Mouse (Mus musculus) neural tube, embryonic 11.5 days (tissue): ENCODE results near the gene Crybb1. TPM values are rescaled to one million over a fixed set of nuclear protein-coding genes. Genes with fewer than 3 reads are reported as not detected.

ENCODE experiments used
- ATAC-seq: fragments of 200-750 bp; cut with Nextera tagmentation; 2 replicates; pipeline ENCODE4 v1.8.0; 2017; ENCODE audit warnings: moderate number of reproducible peaks, mild to moderate bottlenecking, moderate TSS enrichment, moderate library complexity; ENCODE audit not compliant: insufficient read depth, low FRiP score, low TSS enrichment
- DNase-seq: peaks from one replicate; pipeline ENCODE4 v3.0.0-alpha.2; 2015; ENCODE audit warnings: low spot score
- H3K27ac ChIP-seq: fragments of 300-500 bp; sonication (generic); 2 replicates; pipeline ENCODE4 v1.5.1; 2014; ENCODE audit warnings: low read depth, mild to moderate bottlenecking, low read length
- H3K27me3 ChIP-seq: fragments of 300-500 bp; sonication (generic); 2 replicates; pipeline ENCODE4 v1.6.1; 2014; ENCODE audit warnings: mild to moderate bottlenecking, low read length, mixed read lengths; ENCODE audit not compliant: control insufficient read depth, insufficient read depth
- H3K36me3 ChIP-seq: fragments of 300-500 bp; sonication (generic); 2 replicates; pipeline ENCODE4 v1.6.1; 2014; ENCODE audit warnings: mild to moderate bottlenecking, low read length, moderate library complexity, mixed read lengths; ENCODE audit not compliant: control insufficient read depth, insufficient read depth
- H3K4me1 ChIP-seq: fragments of 300-500 bp; sonication (generic); 2 replicates; pipeline ENCODE4 v1.6.1; 2014; ENCODE audit warnings: low read length, mixed read lengths; ENCODE audit not compliant: control insufficient read depth, insufficient read depth
- H3K4me2 ChIP-seq: fragments of 300-500 bp; sonication (generic); 2 replicates; pipeline ENCODE4 v1.6.1; 2014; ENCODE audit warnings: low read depth, mild to moderate bottlenecking, moderate library complexity
- H3K4me3 ChIP-seq: fragments of 300-500 bp; sonication (generic); 2 replicates; pipeline ENCODE4 v1.5.1; 2014; ENCODE audit warnings: low read depth, low read length
- H3K9ac ChIP-seq: fragments of 300-500 bp; sonication (generic); 2 replicates; pipeline ENCODE4 v1.6.1; 2014; ENCODE audit warnings: mild to moderate bottlenecking, low read length
- H3K9me3 ChIP-seq: fragments of 300-500 bp; sonication (generic); 2 replicates; pipeline ENCODE4 v1.6.1; 2016; ENCODE audit warnings: low read length; ENCODE audit not compliant: control insufficient read depth
- WGBS: fragments of 180-500 bp; shearing (Covaris S2); extraction: QIAGEN DNeasy Blood & Tissue Kit; methylation state at CpG from one replicate; pipeline ENCODE4 v1.1.7; 2014; 5-methylcytosine and 5-hydroxymethylcytosine counted together
- polyA plus RNA-seq: library from polyadenylated mRNA; unstranded; fragments of >200 nt; fragmentation: Nextera tagmentation; extraction: Ambion mirVana; gene quantifications from 2 replicates; pipeline ENCODE4 v1.2.1, GENCODE M21; 2014

The Crybb1 gene
- polyA plus RNA-seq, 1 experiment from 2014 or later: 0.90 TPM

DNA sequence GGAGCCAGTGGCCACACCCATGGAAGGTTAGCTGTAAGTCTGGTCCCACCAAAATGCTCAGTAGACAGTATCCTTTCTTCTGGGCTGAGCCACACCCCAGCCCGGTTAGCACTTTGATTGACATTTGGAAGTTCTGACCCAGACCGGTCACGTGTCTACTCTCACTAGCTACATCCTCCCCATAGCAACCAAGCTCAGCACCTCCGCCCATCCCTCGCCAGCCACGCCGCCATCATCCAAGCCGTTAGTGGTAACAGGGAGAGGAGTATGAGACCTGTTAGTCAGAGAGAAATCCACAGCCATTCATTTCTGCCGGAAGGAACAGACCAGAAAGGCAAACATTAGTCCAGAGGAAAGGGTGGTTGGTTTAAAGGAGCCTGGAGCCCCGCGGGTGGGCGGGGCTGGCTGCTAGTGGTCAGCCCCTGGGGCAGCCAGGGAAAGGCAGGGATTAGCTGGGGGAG lies 40.3 kb upstream of the Crybb1 start:
- Histone ChIP-seq H3K9me3 (no peaks in the 10 kb centered on the region), H3K4me3 (no peak overlapping the region), H3K27ac (peak overlapping the region; percentile 70; the same call in 1 of the 2 replicates), H3K4me1 (peaks cover 40% of the 10 kb centered on the region), H3K4me2 (no peak overlapping the region), H3K9ac (no peak overlapping the region), H3K36me3 (peaks cover 2% of the 10 kb centered on the region; the same call in 1 of the 2 replicates), H3K27me3 (no peaks in the 10 kb centered on the region)
- DNase-seq: peak; percentile 51
- 16% methylated on average over 12 of the region's 12 CpGs for WGBS
- ATAC-seq: 0 out of 2 replicates have a peak, but pooled peaks have one; percentile 5

DNA sequence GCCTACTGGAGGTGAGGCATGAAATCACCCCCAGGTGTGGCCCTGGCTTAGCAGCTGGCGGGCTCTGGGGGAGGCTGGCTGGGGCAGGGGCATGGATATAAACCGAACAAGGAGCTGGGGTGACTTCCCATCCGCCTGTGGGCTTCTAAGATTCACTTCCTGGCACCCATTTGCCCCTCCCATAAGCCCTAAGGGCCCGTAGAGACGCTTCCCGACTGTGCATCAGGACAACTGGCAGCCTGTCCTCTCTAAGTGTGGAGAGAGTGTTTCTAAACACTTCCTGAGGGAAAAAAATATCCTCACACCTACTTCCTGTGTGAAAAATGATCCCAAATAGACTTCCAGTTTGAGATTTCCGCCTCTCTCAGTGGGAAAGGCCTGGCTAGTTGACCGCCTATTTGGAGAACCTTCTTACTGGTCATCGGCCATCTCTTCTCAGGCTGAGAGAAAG lies 39.8 kb upstream of the Crybb1 start:
- peak overlapping the region; percentile 7; the same call in 1 of the 2 replicates for H3K9ac ChIP-seq
- H3K27me3 ChIP-seq: no peaks in the 10 kb centered on the region
- ATAC-seq (no peak), DNase-seq (peak; percentile 51)
- peaks cover 43% of the 10 kb centered on the region for H3K4me1 ChIP-seq
- peak overlapping the region; percentile 70 for H3K27ac ChIP-seq
- peaks cover 2% of the 10 kb centered on the region; the same call in 1 of the 2 replicates for H3K36me3 ChIP-seq
- no peaks in the 10 kb centered on the region for H3K9me3 ChIP-seq
- no peak overlapping the region; the same call in 1 of the 2 replicates for H3K4me2 ChIP-seq
- 37% methylated on average over 9 of the region's 9 CpGs for WGBS
- no peak overlapping the region for H3K4me3 ChIP-seq

DNA sequence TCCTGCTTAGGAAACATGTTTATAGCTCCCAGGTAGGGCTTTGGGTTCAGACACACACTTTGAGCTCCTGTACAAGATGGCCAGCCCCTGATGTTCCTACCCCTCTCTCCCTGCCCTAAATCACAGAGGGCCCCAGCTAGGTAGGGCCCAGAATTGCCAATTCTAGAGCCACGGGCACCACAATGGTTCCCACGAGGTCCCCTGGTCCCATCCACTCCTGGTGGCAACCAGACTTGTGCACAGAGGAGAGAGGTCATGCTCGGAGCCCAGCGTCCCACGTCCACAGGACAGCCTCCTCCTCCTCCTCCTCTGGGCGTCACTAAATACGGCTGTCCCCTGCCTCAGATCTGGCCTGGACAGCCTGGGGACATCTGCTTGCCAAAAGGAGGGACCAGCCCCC lies 39.3 kb upstream of the Crybb1 start:
- Histone ChIP-seq H3K9ac (no peak overlapping the region), H3K4me1 (peaks cover 46% of the 10 kb centered on the region)

DNA sequence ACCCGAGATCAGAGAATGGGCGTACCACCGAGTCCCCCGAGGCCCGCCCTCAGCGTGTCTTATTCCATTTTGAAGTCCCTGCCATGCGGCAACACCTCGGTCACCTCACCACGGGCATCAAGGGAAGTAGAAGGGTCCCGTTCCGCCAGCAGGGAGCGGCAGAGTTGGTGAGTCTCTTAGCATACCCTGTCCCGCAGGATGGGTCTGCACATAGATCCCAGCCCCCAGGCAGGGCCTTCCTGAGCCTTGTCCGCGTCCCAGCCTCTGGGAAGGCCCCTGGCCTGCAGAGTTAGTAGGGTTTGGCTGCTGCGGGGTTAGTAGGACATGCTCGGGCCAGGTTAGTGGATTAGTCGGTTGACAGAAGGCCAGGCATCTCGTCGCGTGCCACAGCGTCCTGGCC lies 38.6 kb upstream of the Crybb1 start:
- no peak for ATAC-seq
- Histone ChIP-seq H3K36me3 (peaks cover 8% of the 10 kb centered on the region; the same call in 1 of the 2 replicates), H3K9me3 (no peaks in the 10 kb centered on the region), H3K4me1 (peaks cover 46% of the 10 kb centered on the region), H3K27me3 (no peaks in the 10 kb centered on the region), H3K4me3 (no peak overlapping the region), H3K4me2 (no peak overlapping the region), H3K27ac (peak overlapping the region; percentile 70), H3K9ac (no peak overlapping the region; the same call in 1 of the 2 replicates)
- WGBS: 54% methylated on average over 22 of the region's 22 CpGs
- peak; percentile 30 for DNase-seq

More for the DNA sequence above, 39.3 kb upstream of the Crybb1 start:
- Histone ChIP-seq H3K9me3 (no peaks in the 10 kb centered on the region), H3K27me3 (no peaks in the 10 kb centered on the region), H3K4me3 (no peak overlapping the region), H3K27ac (peak overlapping the region; percentile 70), H3K4me2 (no peak overlapping the region), H3K36me3 (peaks cover 6% of the 10 kb centered on the region; the same call in 1 of the 2 replicates)
- WGBS: 65% methylated on average over 7 of the region's 7 CpGs
- ATAC-seq (no peak), DNase-seq (no peak)

DNA sequence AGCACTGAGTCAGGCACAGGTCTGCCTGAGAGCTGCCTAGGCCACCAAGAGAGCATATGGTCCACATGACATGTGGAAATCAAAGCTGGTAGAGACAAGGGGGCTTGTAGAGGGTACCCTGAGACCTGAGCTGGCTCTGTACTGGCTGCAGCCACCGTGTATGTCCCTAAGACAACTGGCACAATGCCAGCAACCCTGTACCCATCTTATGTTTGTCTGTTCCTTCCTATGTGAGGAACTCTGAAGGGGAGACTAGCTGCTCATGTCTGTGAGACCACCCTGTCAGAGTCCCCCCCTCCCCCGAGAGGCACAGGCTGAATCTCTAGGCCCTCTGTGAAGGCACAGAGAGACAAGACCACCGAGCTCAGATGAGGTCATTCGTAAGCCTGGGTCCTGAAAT lies 36.9 kb upstream of the Crybb1 start:
- WGBS: 78% methylated on average over 4 of the region's 4 CpGs
- ATAC-seq: no peak
- peaks cover 45% of the 10 kb centered on the region for H3K4me1 ChIP-seq

DNA sequence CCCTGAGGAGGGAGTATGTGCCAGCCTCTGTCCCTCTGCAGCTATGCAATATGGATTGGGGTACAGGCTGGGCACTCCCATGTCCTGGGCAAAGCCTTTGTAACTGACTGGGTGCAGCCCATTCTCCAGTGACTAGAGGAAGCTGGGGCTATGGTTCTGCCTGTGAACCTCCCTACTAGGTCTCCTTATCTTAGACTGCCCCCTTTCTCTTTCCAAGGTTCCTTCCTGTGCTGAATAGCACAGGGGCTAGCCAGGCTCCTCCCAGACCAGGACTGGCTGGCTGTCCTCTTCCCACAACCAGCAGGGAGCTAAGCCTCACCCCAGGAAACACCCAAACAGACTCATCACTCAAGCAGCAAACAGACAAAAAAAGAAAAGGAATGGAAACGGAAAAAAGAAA lies 36.2 kb upstream of the Crybb1 start:
- Histone ChIP-seq H3K4me1 (peaks cover 46% of the 10 kb centered on the region), H3K36me3 (peaks cover 8% of the 10 kb centered on the region; the same call in 1 of the 2 replicates), H3K9me3 (no peaks in the 10 kb centered on the region), H3K4me2 (no peak overlapping the region), H3K4me3 (no peak overlapping the region), H3K27ac (peak overlapping the region; percentile 64; the same call in 1 of the 2 replicates), H3K27me3 (no peaks in the 10 kb centered on the region), H3K9ac (no peak overlapping the region; the same call in 1 of the 2 replicates)
- WGBS: 17% methylated on average over 1 of the region's 1 CpGs
- DNase-seq (no peak), ATAC-seq (no peak)

More for the DNA sequence above, 36.9 kb upstream of the Crybb1 start:
- Histone ChIP-seq H3K4me2 (no peak overlapping the region), H3K27me3 (no peaks in the 10 kb centered on the region), H3K27ac (peak overlapping the region; percentile 64), H3K4me3 (no peak overlapping the region), H3K36me3 (peaks cover 8% of the 10 kb centered on the region; the same call in 1 of the 2 replicates), H3K9me3 (no peaks in the 10 kb centered on the region), H3K9ac (0 out of 2 replicates have a peak overlapping the region, but pooled peaks have one; percentile 22)
- DNase-seq: no peak

DNA sequence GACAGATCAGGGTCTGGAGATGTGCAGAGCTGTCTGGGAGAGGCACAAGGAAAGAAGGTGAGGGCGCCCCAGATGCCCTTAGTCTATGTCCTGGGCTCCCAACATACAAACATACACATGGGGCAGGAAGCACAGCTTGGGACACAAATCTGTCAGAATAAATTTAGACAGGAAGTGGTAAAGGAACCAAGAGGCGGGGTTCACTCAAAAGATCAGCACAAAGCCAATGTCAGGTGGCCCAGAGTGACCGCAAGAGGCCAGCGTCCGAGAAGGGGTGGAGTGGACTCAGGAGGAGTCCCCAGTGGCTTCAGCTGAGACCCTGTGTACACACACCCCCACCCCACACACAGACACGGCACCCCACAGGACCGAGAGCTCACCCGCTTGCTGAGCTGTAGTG lies 35.4 kb upstream of the Crybb1 start:
- Histone ChIP-seq H3K27ac (peak overlapping the region; percentile 64; the same call in 1 of the 2 replicates), H3K4me2 (no peak overlapping the region), H3K4me3 (no peak overlapping the region), H3K9me3 (no peaks in the 10 kb centered on the region), H3K36me3 (peaks cover 8% of the 10 kb centered on the region; the same call in 1 of the 2 replicates), H3K9ac (0 out of 2 replicates have a peak overlapping the region, but pooled peaks have one; percentile 18), H3K27me3 (no peaks in the 10 kb centered on the region), H3K4me1 (peaks cover 52% of the 10 kb centered on the region)
- WGBS: 89% methylated on average over 8 of the region's 8 CpGs
- no peak for DNase-seq
- no peak for ATAC-seq

DNA sequence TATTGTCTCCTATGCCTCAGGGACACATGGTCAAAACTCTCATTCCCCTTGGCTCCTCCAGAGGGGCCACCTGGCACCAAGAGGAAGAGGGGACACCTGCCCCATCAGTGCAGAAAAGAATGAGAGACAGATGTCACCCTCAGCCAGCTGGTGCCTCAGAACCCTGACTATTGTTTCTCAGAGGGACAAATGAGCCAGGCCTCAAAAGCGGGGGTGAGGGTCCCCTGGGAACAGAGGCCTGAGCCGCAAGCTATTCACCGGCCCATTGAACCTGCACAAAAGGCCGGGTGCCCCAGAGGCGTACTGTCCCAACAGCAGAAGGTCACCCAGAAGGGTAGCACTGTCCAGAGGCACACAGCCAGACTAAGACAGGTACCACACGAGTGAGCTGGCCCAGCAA lies 30.0 kb upstream of the Crybb1 start:
- Histone ChIP-seq H3K4me3 (peak overlapping the region; percentile 71), H3K4me2 (peak overlapping the region; percentile 87), H3K36me3 (peaks cover 6% of the 10 kb centered on the region; the same call in 1 of the 2 replicates), H3K27ac (peak overlapping the region; percentile 98), H3K27me3 (peaks cover 14% of the 10 kb centered on the region), H3K9ac (peak overlapping the region; percentile 91), H3K9me3 (no peaks in the 10 kb centered on the region), H3K4me1 (peaks cover 34% of the 10 kb centered on the region)
- WGBS: 33% methylated on average over 6 of the region's 6 CpGs
- ATAC-seq: peak; percentile 17
- DNase-seq: peak; percentile 74

DNA sequence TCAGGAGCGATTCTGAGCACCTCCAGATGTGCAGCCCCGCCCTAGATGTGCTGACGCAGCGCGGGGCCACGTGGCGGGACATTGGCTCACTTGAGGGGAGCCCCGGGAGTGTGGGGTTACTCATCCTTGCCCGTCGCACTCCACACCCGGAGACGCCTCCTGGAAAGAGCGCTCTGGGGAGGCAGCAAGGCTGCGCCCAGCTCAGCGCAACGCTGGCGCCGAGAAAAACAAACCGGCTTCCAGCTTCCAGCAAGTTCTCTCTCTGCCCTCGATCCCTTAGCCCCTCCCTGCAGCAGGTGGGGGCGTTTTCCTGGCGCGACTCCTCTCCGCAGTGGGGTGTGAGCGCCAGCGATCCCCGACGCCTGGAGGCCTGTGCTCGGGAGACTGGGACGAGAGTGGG lies 28.3 kb upstream of the Crybb1 start:
- H3K9ac ChIP-seq: peak overlapping the region; percentile 91
- peak overlapping the region; percentile 71 for H3K4me3 ChIP-seq
- no peaks in the 10 kb centered on the region for H3K36me3 ChIP-seq
- DNase-seq (peak; percentile 51), ATAC-seq (no peak)
- H3K9me3 ChIP-seq: no peaks in the 10 kb centered on the region
- peaks cover 31% of the 10 kb centered on the region for H3K4me1 ChIP-seq
- H3K27me3 ChIP-seq: peaks cover 14% of the 10 kb centered on the region
- WGBS: 1% methylated on average over 30 of the region's 30 CpGs
- H3K4me2 ChIP-seq: peak overlapping the region; percentile 87
- peak overlapping the region; percentile 98 for H3K27ac ChIP-seq
